Mouse (Mus musculus) telencephalon, adult 2 months (tissue): ENCODE measurements around the gene Itpk1.
"Not testable (repeated sequence)": the region's sequence is repeated elsewhere in the genome, so short reads cannot be mapped to it uniquely, and the experiment has no call there.

ENCODE experiments used
- DNase-seq: peaks from one replicate; pipeline ENCODE4 v3.0.0-alpha.2; 2011; ENCODE audit warnings: low read depth, low spot score

Gene Itpk1

DNA sequence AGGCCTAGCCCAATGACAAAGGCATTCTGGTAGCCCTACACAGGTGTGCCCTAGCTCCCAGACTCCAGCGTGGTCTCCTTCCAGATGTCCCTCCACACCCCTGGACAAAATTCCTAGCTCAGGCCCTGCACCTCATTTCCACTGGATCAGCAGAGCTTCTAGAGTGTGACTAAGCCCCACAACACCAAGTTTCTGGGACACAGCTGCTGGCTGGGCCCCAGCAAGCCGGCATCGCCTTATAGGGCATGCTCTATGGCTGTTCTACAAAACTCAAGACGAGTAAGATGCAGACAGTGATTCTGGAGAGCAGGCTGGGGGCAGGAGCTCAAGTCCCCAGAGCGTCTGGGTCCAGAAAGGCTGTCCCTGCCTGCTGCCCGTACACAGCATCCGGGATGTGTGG, 43.0 kb downstream of the Itpk1 start:
- peak; percentile 57 for DNase-seq

GRCm38 (mm10) chr12:102660906-102661651, 43.7 kb downstream of the Itpk1 start:
- no peak for DNase-seq

- peak; percentile 76 for DNase-seq
These were observed 51.7 kb downstream of the Itpk1 start for GRCm38 (mm10) chr12:102653003-102653402.

DNA sequence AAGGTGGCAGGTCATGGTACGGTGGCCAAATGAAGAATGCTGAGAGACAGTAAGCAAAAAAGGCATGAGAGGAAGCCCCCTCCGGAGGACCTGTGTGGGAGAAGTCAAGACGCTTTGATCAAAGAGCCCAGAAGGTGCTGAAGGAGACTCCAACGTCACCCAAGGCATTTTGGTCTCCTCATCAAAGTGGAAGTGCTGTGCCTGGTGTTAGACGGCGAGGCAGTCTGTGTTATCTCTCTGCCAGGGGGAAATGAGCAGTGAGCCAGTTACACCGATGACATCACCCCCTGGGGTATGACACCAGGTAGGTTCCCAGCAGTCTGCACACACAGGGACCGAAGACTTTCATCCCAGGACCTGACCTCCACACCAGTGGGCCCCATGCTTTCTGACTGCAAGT, 52.3 kb downstream of the Itpk1 start:
- no peak for DNase-seq

- no peak for DNase-seq
These were observed 52.9 kb downstream of the Itpk1 start for GRCm38 (mm10) chr12:102651871-102652270.

DNA sequence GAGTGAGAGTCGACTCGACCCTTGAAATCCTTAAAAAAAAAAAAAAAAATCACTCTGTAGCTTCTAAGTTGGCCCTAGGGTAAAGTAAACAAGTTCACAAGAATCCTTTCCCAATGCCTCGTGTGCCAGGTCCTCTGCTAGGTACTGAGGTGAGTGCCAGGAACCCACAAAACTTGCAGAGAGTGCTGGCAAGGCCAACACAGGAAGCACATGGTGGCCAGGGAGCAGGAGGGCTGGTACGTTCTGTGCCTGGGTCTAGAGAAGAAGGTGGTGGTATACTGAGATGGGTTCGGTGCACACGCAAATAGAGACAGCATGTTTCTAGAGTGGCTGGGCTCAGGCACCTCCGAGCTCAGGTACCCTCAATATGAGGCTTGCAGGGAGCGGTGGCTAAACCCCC, 53.3 kb downstream of the Itpk1 start:
- DNase-seq, result no peak

- no peak for DNase-seq
These were observed 54.1 kb downstream of the Itpk1 start for GRCm38 (mm10) chr12:102650649-102651048.

GRCm38 (mm10) chr12:102647839-102648564, 56.7 kb downstream of the Itpk1 start:
- no peak for DNase-seq

DNA sequence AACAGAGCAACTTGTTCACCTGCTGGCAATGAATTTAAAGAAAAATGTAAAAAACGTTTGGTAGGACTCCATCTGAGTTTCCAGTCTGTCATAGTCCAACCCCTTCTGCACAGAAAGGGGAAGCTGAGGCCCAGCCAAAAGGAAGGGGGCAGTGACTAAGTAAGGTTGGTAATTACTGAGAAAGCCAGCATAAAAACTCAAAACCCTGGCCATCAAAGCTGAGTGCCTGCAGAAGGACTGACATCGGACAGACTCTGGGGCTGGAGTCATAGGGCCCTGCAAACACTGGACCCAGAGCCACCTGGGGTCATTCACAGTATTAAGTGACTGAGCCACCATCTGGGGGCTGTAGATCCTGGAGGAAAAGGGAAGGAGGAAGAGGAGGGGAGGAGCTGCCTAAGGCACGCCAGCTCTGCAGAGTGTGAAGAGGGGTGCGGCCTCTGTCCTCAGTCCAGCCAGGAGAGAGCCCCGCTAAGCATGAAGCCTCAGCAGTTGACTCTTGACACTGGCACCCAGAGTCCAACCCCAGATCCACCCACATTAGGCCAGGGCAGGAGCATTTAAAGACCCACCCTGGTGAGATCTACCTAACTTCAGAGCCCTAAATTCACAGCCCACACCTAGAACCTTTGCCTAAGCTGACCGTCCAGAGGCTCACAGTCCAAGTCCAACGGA, 58.0 kb downstream of the Itpk1 start:
- no peak for DNase-seq

GRCm38 (mm10) chr12:102645911-102646585, 58.7 kb downstream of the Itpk1 start:
- DNase-seq, result no peak

DNA sequence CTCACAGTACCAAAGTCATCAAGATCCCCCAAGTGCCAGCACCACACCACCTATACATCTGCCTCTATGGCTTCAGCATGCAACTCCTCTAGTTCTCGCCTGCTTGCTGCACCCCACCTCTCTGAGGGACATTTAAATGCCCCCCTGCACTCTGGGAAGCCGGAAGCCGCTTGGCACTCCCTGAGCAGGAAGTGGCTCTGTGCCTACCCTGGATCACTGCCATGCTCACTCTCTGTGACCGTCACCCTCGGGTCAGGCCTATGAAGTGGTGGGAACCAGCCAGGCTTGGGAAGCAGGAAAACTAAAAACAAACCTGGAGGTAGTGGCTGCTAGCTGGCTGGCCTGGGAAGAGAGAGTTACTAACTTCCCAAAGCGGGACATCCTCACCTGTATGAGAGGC, 61.4 kb downstream of the Itpk1 start:
- DNase-seq, result no peak

DNA sequence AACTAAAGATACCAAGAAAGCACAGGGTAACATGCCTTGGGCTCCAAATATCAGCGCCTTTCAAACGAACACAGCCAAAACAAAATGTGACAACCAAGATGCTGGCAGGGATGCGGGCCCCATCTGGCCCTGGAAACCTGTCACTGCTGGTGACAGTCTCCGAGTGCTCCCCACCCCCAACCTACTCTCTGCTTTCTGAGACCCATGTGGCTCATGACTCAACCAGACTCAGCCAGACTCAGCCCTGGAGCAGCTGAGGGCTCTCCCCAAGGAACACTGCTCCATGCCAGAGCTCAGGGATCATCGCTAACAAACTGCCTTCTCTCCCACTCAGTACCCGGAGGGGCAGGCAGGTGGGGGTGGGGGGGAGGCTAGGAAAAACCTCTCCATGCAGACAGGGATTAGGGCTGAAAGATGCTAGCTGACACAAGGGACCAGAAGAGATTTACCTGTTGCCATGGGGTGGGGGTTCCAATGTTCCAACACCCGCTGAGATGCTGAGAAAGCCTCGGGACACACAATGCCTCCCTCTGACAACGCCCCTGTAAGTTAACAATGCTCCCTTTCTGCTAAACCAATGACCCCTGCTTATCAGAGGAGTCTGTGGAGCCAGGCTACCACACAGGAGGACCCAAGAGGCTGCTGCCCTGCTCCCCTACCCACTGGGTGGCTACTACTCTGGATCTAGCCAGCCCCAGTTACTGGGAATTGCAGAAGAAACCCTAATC, 64.1 kb downstream of the Itpk1 start:
- DNase-seq, result peak; percentile 67

- peak; percentile 43 for DNase-seq
These were observed 65.9 kb downstream of the Itpk1 start for GRCm38 (mm10) chr12:102638878-102639277.

DNA sequence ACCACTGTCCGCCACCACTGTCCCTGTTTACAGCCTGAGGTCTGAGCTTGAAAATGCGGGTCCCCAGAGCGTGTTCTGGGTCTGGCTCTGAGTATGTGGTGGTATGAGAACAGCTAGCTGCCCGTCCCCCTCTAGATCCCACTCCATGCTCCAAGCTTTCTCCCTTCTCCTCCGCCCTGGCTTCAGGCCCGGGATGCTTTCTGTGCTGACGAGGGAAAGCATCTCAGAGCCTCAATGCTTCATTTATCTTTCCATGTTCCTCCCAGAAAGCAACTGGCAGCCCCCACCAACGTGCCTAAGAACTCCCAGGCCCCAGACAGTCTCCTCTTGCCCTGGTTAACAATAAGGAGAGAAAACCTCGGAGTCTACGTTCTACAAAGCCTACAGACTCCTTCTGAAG, 67.5 kb downstream of the Itpk1 start:
- DNase-seq, result no peak

- no peak for DNase-seq
These were observed 70.2 kb downstream of the Itpk1 start for GRCm38 (mm10) chr12:102634436-102635050.

DNA sequence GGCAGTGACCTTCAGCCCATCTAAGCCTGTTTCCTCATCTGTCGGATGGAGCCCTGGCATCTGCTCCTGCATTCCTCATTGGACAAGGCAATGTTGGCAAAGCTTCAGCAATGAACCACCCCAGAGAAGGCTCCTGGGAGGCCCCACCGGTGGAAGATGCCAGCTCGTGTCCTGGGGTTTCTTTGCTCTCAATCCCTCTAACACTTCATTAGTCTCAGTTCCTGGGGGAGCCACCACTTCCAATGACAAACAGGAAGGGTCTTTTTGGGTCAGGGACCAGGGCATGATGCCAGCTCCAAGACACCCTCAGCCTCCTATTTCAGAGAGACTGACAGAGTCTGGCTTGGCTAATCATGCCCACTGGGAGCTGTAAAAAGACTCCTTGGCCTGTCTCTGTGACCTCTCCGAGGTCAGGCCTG, 71.6 kb downstream of the Itpk1 start:
- no peak for DNase-seq

GRCm38 (mm10) chr12:102631690-102632089, 73.0 kb downstream of the Itpk1 start:
- DNase-seq, result no peak

GRCm38 (mm10) chr12:102630471-102630870, 74.3 kb downstream of the Itpk1 start:
- DNase-seq, result not testable (repeated sequence)

DNA sequence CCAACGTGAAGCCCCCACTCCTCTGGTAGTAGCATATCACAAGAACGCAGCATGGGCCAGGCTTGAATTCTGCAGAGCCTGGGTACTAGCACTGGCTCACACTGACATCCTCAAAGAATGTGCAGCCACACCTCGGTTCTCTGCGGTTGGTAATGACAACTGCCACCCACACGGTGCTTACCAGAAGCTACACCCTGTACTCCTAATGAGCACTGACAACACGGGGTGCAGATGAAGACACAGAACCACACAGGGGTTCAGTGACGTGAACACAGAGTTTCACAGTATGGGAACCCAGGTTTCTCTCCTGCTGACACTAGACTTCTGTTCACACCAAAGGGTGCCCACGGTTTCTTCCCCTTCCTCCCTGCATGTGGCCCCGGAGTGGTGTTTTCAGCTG, 76.5 kb downstream of the Itpk1 start:
- no peak for DNase-seq

GRCm38 (mm10) chr12:102627545-102627944, 77.2 kb downstream of the Itpk1 start:
- no peak for DNase-seq

DNA sequence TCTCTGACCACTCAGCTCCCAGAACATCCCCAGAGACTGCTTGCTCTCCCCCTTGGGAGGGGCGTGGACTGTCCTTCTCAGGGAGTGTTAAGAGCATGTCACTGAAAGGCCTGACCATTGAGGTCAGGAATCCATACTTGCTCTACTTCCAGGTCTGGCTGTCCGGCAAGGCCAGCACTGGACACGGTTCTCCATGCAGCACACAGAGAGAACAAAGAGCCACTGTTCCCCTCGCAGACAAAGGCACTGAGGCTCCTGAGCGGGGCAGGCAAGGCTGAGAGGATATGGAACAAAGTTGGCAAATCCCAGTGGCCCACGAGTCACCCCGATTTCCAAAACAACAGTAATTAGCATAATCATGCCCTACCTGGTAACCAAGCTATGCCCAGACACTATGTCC, 77.9 kb downstream of the Itpk1 start:
- no peak for DNase-seq
